Mouse (Mus musculus) forebrain, embryonic 10.5 days (tissue): Measurements from ENCODE around the gene Dock11. TPM values are rescaled to one million over a fixed set of nuclear protein-coding genes. Genes with fewer than 3 reads are reported as not detected.

Experiments used
- DNase-seq: peaks from one replicate; pipeline ENCODE4 v3.0.0-alpha.2; 2017; ENCODE audit warnings: low spot score; ENCODE audit errors: extremely low spot score
- H3K27ac ChIP-seq: fragments of 300-500 bp; sonication (generic); 2 replicates; pipeline ENCODE4 v1.5.1; 2016; ENCODE audit warnings: mild to moderate bottlenecking
- H3K27me3 ChIP-seq: fragments of 300-500 bp; sonication (generic); 2 replicates; pipeline ENCODE4 v1.6.1; 2016; ENCODE audit warnings: mild to moderate bottlenecking; ENCODE audit not compliant: poor library complexity, severe bottlenecking
- H3K36me3 ChIP-seq: fragments of 300-500 bp; sonication (generic); replicated peaks from 2 replicates; pipeline ENCODE4 v1.6.1; 2016; ENCODE audit warnings: mild to moderate bottlenecking, moderate library complexity
- H3K4me1 ChIP-seq: fragments of 300-500 bp; sonication (generic); 2 replicates; pipeline ENCODE4 v1.6.1; 2016
- H3K4me3 ChIP-seq: fragments of 300-500 bp; sonication (generic); 2 replicates; pipeline ENCODE4 v1.5.1; 2016; ENCODE audit warnings: mild to moderate bottlenecking, moderate library complexity
- H3K9me3 ChIP-seq: fragments of 300-500 bp; sonication (generic); 2 replicates; pipeline ENCODE4 v1.6.1; 2016; ENCODE audit warnings: mild to moderate bottlenecking, moderate library complexity
- WGBS: fragments of 180-500 bp; shearing (Covaris S2); methylation state at CpG from one replicate; pipeline ENCODE4 v1.1.7; 2016; 5-methylcytosine and 5-hydroxymethylcytosine counted together
- polyA plus RNA-seq: library from polyadenylated mRNA; unstranded; fragments of >200 nt; fragmentation: Nextera tagmentation; extraction: Ambion mirVana; gene quantifications from 2 replicates; pipeline ENCODE4 v1.2.1, GENCODE M21; 2016

The Dock11 gene
- polyA plus RNA-seq, 1 experiment from 2014 or later = 21.4 TPM

GRCm38 (mm10) chrX:35921922-35922321 is 33.3 kb downstream of the Dock11 start:
- Histone ChIP-seq H3K27me3 (no peaks in the 10 kb centered on the region), H3K9me3 (no peaks in the 10 kb centered on the region), H3K27ac (no peak overlapping the region), H3K4me3 (no peak overlapping the region), H3K4me1 (0 out of 2 replicates have a peak, but pooled peaks cover 3% of the 10 kb centered on the region), H3K36me3 (no peaks in the 10 kb centered on the region)
- WGBS = 85% methylated on average over 3 of the region's 3 CpGs
- no peak for DNase-seq

DNA sequence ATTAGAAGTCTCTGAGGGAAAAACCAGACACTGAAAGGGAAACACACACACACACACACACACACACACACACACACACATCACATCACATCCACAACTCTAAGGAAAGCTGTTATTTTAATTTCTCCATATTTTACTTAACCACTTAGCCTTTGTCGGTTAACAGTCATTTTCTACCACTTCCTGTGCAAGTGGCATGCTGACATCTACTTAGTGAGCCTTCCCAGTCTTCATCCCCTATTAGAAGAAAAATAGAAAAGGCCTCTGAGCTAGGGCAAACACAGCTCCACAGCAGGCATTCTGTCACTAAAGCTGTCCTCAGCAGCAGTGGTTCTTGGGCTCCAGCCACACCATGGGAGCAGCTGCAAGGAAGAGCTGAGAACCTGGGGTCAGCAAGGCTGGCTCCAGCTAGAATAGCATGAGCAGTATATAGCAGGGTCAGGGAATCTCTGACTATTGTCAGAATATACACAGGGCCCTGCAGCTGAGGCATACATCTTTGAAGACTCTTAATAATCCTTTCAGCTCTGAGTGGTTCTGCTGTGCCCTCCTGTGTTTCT is 36.2 kb downstream of the Dock11 start:
- H3K4me3 ChIP-seq = no peak overlapping the region
- no peaks in the 10 kb centered on the region for H3K36me3 ChIP-seq
- 82% methylated on average over 1 of the region's 1 CpGs for WGBS
- 0 out of 2 replicates have a peak, but pooled peaks cover 3% of the 10 kb centered on the region for H3K4me1 ChIP-seq
- H3K27ac ChIP-seq = no peak overlapping the region
- H3K9me3 ChIP-seq = no peaks in the 10 kb centered on the region
- DNase-seq = no peak
- no peaks in the 10 kb centered on the region for H3K27me3 ChIP-seq

DNA sequence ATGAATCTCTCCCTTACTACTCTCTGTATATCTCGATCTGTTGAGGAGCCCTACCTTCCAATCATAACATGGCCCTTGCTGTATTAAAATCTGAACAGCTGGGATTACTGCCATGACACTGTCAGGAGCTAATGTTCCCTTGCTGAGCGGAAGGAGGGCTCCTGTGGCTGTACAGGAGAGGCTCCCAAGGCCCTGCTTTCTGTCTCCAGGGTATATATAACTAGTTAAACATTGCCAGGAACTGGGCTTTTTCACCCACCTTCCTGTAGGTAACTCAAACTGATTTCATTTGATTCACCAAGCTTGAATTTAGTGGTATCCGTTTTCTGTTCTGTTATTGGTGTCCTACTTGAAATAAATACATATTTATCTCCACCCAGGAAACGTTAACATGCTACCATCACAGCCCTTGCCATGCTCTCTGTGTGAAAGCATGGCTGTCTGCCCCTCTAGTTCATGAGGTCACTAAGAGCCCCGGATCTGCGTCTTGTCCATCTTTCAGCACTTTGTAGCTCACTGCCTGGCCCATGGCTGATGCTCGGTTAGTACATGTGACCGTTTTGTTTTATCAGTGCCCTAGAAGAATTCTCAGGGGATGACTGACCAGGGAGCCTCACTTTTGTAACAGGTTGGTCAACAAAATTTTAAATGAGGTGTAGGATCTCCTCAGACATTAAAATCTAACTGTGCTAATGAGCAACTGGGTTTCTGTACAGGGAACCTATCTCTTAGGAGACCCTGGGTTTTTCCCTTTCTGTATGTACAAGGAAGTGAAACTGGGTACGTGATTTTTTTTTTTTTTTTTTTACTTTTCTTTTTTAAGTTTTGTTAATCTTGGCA is 41.7 kb downstream of the Dock11 start:
- no peak overlapping the region for H3K4me3 ChIP-seq
- no peak for DNase-seq
- no peaks in the 10 kb centered on the region for H3K9me3 ChIP-seq
- no peaks in the 10 kb centered on the region for H3K27me3 ChIP-seq
- no peaks in the 10 kb centered on the region for H3K36me3 ChIP-seq
- 90% methylated on average over 9 of the region's 9 CpGs for WGBS
- H3K27ac ChIP-seq = no peak overlapping the region
- no peaks in the 10 kb centered on the region for H3K4me1 ChIP-seq

DNA sequence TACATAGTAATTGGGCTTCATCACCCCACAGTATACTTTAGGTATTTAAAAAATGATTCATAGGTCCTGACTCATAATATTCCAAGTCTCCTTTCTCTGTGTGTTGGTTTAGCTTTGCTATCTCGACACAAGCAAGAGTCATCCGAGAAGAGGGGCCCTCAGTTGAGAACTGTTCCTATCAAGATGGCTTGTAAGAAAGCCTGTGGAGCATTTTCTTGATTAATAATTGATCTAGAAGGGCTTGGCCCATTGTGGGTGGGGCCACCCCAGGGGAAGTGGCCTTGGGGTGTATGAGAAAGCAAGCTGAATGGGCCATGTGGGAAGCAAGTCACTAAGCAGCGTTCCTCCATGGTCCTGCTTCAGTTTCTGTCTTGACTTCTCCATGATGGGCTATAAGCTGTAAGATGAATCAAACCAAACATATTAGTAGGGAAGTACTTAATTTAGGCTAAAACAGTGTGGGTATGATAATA is 42.3 kb downstream of the Dock11 start:
- 85% methylated on average over 3 of the region's 3 CpGs for whole genome bisulfite sequencing
- H3K27me3 ChIP-seq = no peaks in the 10 kb centered on the region
- no peaks in the 10 kb centered on the region for H3K36me3 ChIP-seq
- no peak overlapping the region for H3K4me3 ChIP-seq
- no peak overlapping the region for H3K27ac ChIP-seq
- DNase-seq = no peak
- no peaks in the 10 kb centered on the region for H3K9me3 ChIP-seq
- no peaks in the 10 kb centered on the region for H3K4me1 ChIP-seq

DNA sequence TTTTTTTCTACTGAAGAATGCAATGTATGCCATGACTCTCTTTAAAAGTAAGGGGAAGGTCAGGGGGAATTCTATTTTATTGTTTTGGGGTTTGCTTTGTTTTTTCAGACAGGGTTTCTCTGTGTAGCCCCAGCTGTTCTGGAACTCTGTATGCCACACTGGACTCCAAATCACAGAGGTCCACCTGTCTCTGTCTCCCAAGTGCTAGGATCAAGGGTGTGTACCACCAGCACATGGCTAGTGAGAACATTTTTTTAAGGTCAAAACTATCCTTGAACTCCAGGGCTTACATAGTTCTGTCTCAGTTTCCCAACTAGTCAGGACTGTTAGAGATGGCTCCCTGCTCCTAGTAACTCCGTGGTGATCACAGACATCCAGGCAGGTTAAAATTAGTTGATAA is 43.3 kb downstream of the Dock11 start:
- H3K4me3 ChIP-seq = no peak overlapping the region
- no peak overlapping the region for H3K27ac ChIP-seq
- H3K9me3 ChIP-seq = no peaks in the 10 kb centered on the region
- no peak for DNase-seq
- no peaks in the 10 kb centered on the region for H3K4me1 ChIP-seq
- 61% methylated on average over 1 of the region's 1 CpGs for WGBS
- H3K27me3 ChIP-seq = no peaks in the 10 kb centered on the region
- H3K36me3 ChIP-seq = no peaks in the 10 kb centered on the region

DNA sequence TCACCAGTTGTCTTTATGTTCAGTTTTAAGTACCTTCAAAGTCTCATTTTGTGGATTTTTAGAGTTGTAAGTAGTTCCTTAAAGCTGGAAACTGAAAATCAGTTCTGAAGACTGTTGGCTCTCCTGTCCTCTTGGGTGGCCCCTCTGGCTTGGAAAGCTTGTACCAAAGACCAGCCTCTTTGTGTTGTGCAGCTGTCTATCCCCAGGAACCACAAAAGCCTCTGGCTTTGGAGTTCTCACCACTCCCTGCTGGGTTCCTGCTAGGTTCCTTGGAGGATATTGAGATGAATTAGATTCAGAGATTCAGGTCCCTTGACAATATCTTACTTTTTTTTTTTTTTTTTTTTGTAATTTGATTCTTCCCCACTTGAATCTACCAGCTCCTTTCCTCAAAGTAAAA is 44.3 kb downstream of the Dock11 start:
- Histone ChIP-seq H3K36me3 (no peaks in the 10 kb centered on the region), H3K9me3 (no peaks in the 10 kb centered on the region), H3K27ac (no peak overlapping the region), H3K4me3 (no peak overlapping the region), H3K27me3 (no peaks in the 10 kb centered on the region), H3K4me1 (no peaks in the 10 kb centered on the region)
- no peak for DNase-seq

DNA sequence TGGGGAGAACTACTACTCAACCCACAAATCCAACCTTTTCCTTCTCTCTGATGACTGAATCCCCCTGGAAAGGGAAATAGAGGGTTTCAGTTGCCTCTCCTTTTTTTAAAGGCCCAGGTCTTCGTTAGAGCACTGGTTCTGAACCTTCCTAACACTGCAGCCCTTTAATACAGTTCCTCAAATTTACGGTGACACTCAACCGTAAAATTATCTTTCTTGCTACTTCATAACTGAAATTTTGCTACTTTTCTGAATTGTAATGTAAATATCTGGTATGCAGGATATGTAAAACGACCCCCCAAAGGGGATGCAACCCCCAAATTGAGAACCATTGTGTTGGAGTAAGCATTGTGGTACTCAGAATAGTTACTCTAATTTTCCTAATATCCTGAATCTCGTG is 49.5 kb downstream of the Dock11 start:
- no peaks in the 10 kb centered on the region for H3K4me1 ChIP-seq
- no peaks in the 10 kb centered on the region for H3K9me3 ChIP-seq
- H3K36me3 ChIP-seq = no peaks in the 10 kb centered on the region
- WGBS = 74% methylated on average over 5 of the region's 5 CpGs
- no peak overlapping the region for H3K4me3 ChIP-seq
- no peaks in the 10 kb centered on the region for H3K27me3 ChIP-seq
- no peak for DNase-seq
- H3K27ac ChIP-seq = no peak overlapping the region

- DNase-seq = no peak
- Histone ChIP-seq H3K36me3 (no peaks in the 10 kb centered on the region), H3K4me3 (no peak overlapping the region), H3K9me3 (no peaks in the 10 kb centered on the region), H3K27me3 (no peaks in the 10 kb centered on the region), H3K27ac (no peak overlapping the region), H3K4me1 (no peaks in the 10 kb centered on the region)
- WGBS = 74% methylated on average over 1 of the region's 1 CpGs
Observed at GRCm38 (mm10) chrX:35946394-35946793, 57.8 kb downstream of the Dock11 start.

- no peak overlapping the region for H3K27ac ChIP-seq
- H3K9me3 ChIP-seq = no peaks in the 10 kb centered on the region
- no peaks in the 10 kb centered on the region for H3K4me1 ChIP-seq
- no peak overlapping the region for H3K4me3 ChIP-seq
- H3K27me3 ChIP-seq = no peaks in the 10 kb centered on the region
- 91% methylated on average over 4 of the region's 4 CpGs for WGBS
- DNase-seq = no peak
- H3K36me3 ChIP-seq = no peaks in the 10 kb centered on the region
Observed at GRCm38 (mm10) chrX:35950135-35950534, 61.5 kb downstream of the Dock11 start.

DNA sequence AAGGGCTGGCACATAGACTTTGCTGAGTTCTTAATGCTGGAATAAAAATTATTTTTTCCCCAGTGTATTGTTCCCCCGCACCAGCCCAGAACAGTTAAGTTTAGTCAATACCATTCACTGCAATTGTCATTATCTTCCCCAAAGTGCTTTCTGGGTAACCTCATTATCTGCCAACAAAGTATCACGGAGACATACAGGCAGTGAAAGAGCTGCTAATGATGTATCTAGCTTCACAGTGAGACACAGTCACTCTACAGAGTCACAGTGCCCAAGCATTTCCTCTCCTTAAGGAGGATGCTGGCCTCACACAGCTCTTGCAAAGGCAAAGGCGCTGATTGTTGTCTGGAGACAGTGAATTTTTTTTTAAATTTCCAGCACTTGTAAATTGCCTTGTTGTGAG is 63.3 kb downstream of the Dock11 start:
- H3K27me3 ChIP-seq = no peaks in the 10 kb centered on the region
- no peak for DNase-seq
- H3K9me3 ChIP-seq = no peaks in the 10 kb centered on the region
- no peaks in the 10 kb centered on the region for H3K4me1 ChIP-seq
- peaks cover 7% of the 10 kb centered on the region; the same call in 1 of the 2 replicates for H3K36me3 ChIP-seq
- 84% methylated on average over 3 of the region's 3 CpGs for WGBS
- H3K4me3 ChIP-seq = no peak overlapping the region
- H3K27ac ChIP-seq = no peak overlapping the region

DNA sequence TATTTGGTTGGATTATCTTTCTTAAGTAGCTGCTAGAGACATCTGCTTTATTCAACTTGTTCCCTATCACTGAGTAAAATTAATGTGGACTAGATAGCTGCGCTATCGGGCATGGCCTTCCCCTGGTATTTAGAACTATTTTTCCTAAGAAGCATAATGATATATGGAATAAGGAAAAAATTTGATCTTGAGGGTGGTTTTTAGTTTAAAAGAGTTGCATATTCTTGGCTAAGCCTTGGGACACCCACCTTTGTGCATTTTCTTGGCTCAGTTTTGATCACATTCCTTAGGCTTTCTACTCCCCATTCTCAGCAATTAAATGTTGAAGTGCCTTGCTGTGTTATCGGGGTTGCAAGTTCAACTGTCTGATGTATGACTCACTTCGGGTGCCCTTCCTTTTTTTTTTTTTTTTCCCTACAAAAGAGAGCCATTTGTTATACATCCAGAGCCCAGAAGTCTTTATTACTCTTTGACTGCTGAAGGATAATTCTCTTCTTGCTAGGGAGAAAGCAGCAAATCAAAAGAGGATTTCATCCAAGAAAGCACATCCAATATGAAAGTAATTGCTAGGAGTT is 64.0 kb downstream of the Dock11 start:
- no peak overlapping the region for H3K27ac ChIP-seq
- no peaks in the 10 kb centered on the region for H3K9me3 ChIP-seq
- peaks cover 7% of the 10 kb centered on the region; the same call in 1 of the 2 replicates for H3K36me3 ChIP-seq
- 85% methylated on average over 4 of the region's 4 CpGs for WGBS
- no peaks in the 10 kb centered on the region for H3K4me1 ChIP-seq
- no peak for DNase-seq
- no peak overlapping the region for H3K4me3 ChIP-seq
- no peaks in the 10 kb centered on the region for H3K27me3 ChIP-seq

- DNase-seq = no peak
- no peak overlapping the region for H3K4me3 ChIP-seq
- H3K27me3 ChIP-seq = no peaks in the 10 kb centered on the region
- no peaks in the 10 kb centered on the region for H3K9me3 ChIP-seq
- no peak overlapping the region for H3K27ac ChIP-seq
- no peaks in the 10 kb centered on the region for H3K4me1 ChIP-seq
- H3K36me3 ChIP-seq = peaks cover 7% of the 10 kb centered on the region; the same call in 1 of the 2 replicates
Observed at GRCm38 (mm10) chrX:35956236-35956635, 67.6 kb downstream of the Dock11 start.

- Histone ChIP-seq H3K4me1 (no peaks in the 10 kb centered on the region), H3K9me3 (no peaks in the 10 kb centered on the region), H3K36me3 (no peaks in the 10 kb centered on the region), H3K27me3 (no peaks in the 10 kb centered on the region), H3K4me3 (no peak overlapping the region), H3K27ac (no peak overlapping the region)
- WGBS = 83% methylated on average over 6 of the region's 6 CpGs
- DNase-seq = no peak
Observed at GRCm38 (mm10) chrX:35963087-35963486, 74.5 kb downstream of the Dock11 start.
